Mouse (Mus musculus): Measurements from ENCODE around the gene Edem3. TPM values are rescaled to one million over a fixed set of nuclear protein-coding genes. Genes with fewer than 3 reads are reported as not detected.

Gene Edem3
- 16.9 and 19.6 TPM in 2 replicates for total RNA-seq (2015)
- total RNA-seq (2017), result 33.1 and 33.4 TPM in 2 replicates

DNA sequence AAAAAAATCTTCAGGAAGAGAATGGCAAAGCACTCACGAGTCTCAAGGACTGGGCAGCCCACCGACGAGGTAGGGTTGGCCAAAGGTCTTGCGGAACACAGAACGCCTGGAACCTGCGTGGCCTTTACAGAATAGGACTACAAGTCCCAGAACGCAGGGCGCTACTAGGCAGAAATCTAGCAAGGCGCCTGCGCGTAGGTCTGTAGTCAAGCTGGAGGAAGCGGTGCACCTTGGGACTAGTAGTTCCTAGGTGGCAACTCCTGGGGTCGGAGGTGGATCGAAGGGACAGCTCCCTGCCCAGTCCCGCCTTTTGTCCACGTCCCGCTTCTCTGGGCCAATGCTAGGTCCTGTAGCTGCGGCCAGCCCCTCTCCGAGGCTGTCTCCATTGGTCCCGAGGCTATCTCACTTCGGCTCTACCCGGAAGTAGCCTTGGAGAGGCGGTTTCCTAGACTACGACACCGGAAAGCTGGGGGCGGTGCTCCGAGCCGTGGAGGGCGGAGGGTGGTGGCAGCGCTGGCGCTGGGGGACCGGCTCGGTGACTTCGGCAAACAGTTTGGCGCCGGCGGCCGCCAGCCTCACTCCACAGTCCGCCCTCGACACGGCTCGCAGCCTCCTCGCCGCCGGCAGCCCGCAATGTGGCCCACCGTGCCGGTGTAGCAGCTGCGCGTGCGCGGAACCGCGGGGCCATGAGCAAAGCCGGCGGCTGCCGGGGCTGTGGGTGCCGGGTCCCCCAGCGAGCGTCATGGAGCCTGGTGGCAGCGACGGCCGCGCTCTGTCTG lies at the start of gene Edem3:
Gene Edem3 (plus strand): TSS at position 491 of the 779 bp plus-strand sequence.
- peak; percentile 89 for ATAC-seq (ENCODE audit: poor library complexity, severe bottlenecking)

DNA sequence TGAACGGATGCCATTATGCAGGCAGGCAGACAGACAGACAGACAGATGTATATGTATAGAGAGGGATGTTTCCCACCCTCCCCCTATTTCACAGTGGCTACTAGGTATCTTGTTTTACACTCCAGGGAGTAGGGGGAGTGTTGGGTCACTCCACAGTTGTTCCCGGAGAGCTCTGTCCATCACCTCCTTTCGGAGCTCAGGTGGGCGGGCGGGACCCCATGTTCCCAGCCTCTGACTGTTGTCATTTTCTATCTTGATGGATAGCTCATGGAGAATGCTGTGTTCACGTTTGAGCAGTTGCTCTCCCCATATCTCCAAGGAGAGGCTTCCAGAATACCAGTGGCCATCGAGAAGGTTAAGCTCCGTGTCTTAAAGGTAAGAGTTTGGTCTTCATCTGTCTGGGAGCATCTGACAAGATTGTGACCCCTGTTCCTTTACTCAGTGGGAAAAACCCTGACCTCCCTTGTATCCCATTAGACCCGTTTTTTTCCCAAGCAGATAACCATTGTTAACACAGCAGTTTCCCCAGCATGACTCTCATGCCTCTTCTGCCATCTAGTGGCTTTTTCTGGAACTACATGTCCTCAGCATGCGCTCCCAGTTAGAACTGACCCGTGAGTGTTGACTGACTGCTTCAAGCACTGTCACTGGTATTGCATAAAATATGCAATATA lies 49.3 kb upstream of the Edem3 start:
- ATAC-seq (ENCODE audit: poor library complexity, severe bottlenecking), result peak; percentile 84

- no peak for ATAC-seq (ENCODE audit: poor library complexity, severe bottlenecking)
Measured at GRCm38 (mm10) chr1:151706397-151706752, 48.8 kb upstream of the Edem3 start.

DNA sequence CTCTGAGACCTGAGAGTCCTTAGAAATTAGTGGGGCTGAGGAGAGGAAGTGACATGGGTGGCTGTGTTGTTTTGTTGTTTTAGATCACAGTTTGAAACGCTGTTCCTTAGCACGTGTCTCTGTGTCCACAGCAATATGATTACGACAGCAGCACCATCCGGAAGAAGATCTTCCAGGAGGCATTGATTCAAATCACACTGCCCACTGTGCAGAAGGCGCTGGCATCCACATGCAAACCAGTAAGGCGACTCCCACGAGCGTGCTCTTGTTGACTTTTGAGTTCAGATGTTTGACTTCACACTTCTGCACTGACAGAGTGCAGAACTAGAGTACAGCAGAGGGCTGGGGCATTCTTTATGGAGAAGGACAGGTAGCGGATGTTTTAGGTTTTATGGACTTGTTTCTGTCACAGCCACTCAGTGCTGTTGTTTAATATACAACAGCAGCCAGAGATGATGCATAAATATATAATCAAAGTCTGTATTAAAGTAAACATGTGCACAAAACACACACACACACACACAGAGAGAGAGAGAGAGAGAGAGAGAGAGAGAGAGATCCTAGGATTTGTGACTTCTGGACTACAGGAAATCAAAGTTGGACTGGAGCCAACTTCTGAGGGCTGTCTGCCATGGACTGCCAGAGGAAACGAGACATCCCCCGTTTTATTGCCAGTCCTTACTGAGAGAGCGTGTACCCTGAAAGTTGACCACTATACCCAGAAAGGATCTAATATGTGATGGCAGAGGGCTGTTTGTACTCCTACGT lies 46.0 kb upstream of the Edem3 start:
- no peak for ATAC-seq (ENCODE audit: poor library complexity, severe bottlenecking)

- no peak for ATAC-seq (ENCODE audit: poor library complexity, severe bottlenecking)
Measured at GRCm38 (mm10) chr1:151709734-151710022, 45.5 kb upstream of the Edem3 start.

GRCm38 (mm10) chr1:151710424-151711055 lies 44.6 kb upstream of the Edem3 start:
- ATAC-seq (ENCODE audit: poor library complexity, severe bottlenecking), result no peak

DNA sequence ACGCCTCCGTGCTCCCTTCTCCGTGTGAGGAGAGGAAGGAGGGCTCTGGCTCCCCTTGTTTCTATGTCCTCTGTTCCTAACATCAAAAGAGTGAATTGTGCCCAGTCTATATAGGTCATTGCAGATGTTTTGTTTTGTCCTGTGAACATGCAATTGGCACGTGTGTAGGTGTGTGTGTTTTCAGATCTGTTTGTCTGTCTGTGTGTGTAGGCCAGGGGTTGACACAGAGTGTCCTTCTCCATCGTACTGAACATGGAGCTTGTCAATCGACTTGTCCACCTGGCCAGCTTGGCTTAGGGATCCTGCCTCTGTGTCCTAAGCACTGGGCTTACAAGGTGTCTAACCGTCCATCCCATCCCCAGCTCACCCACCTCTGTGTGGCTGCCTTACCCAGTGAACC lies 44.1 kb upstream of the Edem3 start:
- ATAC-seq (ENCODE audit: poor library complexity, severe bottlenecking), result no peak

- no peak for ATAC-seq (ENCODE audit: poor library complexity, severe bottlenecking)
Measured at GRCm38 (mm10) chr1:151712664-151713063, 42.5 kb upstream of the Edem3 start.

GRCm38 (mm10) chr1:151713622-151714021 lies 41.5 kb upstream of the Edem3 start:
- ATAC-seq (ENCODE audit: poor library complexity, severe bottlenecking), result no peak

GRCm38 (mm10) chr1:151716024-151716710 lies 39.0 kb upstream of the Edem3 start:
- no peak for ATAC-seq (ENCODE audit: poor library complexity, severe bottlenecking)

DNA sequence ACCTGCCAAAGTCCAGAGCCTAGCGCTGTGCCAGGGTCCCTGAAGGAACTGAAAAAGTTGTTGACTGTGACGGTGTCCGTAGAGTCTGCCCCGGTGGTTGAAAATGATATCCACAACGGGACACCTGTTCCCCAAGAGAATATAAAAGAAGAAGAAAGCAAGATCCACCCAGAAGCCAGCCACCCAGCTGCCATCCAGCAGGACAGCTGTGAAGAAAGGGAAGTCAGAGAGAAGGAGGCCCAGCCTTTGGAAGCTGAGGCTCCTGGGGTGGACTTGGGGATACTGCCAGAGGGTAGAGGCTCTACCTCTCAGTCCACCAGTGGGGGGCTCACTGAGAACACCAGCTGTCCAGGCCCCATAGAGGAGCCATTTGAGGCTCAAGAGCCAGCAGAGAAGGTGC lies 37.5 kb upstream of the Edem3 start:
- peak; percentile 40 for ATAC-seq (ENCODE audit: poor library complexity, severe bottlenecking)

GRCm38 (mm10) chr1:151718575-151718974 lies 36.6 kb upstream of the Edem3 start:
- ATAC-seq (ENCODE audit: poor library complexity, severe bottlenecking), result peak; percentile 73

DNA sequence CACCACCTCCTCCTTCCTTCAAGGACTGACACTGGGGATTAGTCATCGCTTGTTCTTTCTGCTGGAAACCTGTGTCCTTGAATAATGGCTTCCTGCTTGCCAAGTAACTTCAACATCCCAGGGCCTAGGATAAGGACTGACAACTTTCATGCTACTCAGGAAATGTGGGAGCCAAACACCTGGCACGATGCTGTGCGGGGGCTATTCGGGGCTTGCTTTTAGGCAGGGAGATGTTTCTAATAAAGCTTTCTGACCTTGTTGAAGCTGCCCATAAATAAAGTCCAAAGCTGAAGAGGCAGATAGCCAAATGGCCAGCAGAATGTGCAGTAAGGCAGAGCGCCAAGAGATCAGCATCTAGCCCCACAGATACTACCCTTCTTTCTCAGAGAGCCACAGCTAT lies 35.3 kb upstream of the Edem3 start:
- ATAC-seq (ENCODE audit: poor library complexity, severe bottlenecking), result no peak

DNA sequence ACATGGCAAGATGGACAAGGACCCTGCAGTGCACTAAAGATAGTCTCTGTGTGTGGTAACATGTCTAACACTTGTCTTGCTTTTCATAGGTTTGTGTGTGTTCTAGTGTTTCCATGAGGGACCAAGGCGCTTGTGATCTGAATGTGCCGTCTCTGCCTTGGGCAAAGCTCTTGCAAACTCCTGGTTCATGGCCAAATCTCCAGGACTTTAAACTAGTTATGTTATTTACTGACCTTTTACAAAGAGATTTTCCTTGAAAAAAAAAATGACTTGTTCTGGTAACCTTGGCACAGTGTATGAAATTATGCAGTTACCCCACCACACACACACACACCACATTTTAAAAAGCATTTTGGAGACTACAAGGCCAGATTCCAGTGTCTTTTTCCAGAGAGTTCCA lies 34.6 kb upstream of the Edem3 start:
- ATAC-seq (ENCODE audit: poor library complexity, severe bottlenecking), result no peak

DNA sequence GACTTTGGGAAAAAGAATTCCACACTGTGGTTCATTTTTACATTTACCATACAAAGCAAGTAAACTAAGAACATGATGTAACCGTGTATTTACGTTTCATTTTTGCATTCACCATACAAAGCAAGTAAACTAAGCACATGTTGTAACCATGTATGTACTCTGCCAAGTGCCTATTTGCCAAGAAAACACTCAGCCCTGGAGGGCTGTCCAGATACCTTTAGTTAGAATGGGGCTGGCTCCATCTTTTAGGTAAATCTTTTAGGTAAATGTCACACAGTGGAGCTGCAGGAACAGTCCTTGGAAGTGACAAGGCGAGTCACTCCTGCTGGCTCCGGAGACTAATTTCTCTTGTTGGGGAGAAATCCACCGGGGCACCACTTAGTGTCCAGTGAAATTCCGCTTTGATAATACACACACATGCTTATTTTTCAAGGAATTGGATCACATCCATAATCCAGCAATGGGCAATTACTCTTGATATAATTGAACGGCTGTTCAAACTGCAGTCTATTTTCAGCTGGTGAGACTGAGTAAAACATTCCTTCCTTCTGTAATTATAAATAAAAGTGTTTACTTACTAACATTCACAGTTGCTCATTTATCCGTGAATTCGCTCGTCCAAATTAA lies 33.7 kb upstream of the Edem3 start:
- no peak for ATAC-seq (ENCODE audit: poor library complexity, severe bottlenecking)

DNA sequence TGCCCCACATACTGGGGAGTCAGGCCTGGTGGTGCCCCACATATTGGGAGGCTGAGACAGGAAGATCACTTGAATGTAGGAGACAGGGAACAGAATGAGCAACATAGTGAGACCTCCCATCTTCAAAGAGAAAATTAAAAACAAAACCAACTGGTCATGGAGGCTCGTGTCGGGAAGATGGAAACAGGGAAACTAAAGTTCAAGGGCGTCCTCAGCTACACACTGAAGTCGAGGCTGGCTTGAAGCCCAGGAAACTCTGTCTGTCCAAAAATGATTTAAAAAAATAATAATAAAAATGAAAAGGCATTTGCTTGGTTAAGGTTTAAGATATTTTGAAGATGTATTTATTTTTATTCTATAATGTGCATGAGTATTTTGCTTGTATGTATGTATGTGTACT lies 31.4 kb upstream of the Edem3 start:
- ATAC-seq (ENCODE audit: poor library complexity, severe bottlenecking), result no peak

GRCm38 (mm10) chr1:151725590-151725989 lies 29.6 kb upstream of the Edem3 start:
- ATAC-seq (ENCODE audit: poor library complexity, severe bottlenecking), result no peak

- no peak for ATAC-seq (ENCODE audit: poor library complexity, severe bottlenecking)
Measured at GRCm38 (mm10) chr1:151726358-151726757, 28.8 kb upstream of the Edem3 start.

DNA sequence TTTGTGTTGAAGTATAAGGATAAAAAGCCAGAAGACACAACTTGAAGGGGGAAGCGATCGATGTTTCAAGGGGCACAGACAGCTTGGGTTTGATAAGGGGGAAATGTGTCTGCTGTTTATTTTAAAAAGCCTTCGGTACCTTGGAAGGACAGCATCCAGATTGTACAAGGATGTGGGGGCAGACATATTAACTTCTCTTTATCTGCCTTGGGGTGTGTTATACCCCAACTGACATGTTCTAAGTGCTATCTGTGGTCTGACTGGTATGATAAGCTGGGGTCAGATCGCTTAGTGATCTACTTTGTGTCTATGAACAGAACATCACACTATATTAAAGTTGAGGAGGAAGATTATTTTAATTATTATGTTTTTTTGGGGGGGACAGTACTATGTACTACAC lies 27.0 kb upstream of the Edem3 start:
- no peak for ATAC-seq (ENCODE audit: poor library complexity, severe bottlenecking)

GRCm38 (mm10) chr1:151737146-151737545 lies 18.0 kb upstream of the Edem3 start:
- no peak for ATAC-seq (ENCODE audit: poor library complexity, severe bottlenecking)

All from megakaryocyte, adult 5-6 weeks (primary cell).